Mouse (Mus musculus): ENCODE data around the gene Rgs19.

The Rgs19 gene

GRCm38 (mm10) chr2:181693339-181694280, at the start of gene Rgs19:
Gene Rgs19, minus strand, starts transcription at chr2:181693977.
- no peak for DNase-seq (ENCODE audit: extremely low read depth, low read depth, low spot score)

GRCm38 (mm10) chr2:181730051-181730450, 36.3 kb upstream of the Rgs19 start:
- no peak for DNase-seq (ENCODE audit: extremely low read depth, low read depth, low spot score)

- no peak for DNase-seq (ENCODE audit: extremely low read depth, low read depth, low spot score)
Observed at GRCm38 (mm10) chr2:181727659-181728262, 34.0 kb upstream of the Rgs19 start.

- DNase-seq (ENCODE audit: extremely low read depth, low read depth, low spot score) = no peak
Observed at GRCm38 (mm10) chr2:181722213-181722612, 28.4 kb upstream of the Rgs19 start.

- DNase-seq (ENCODE audit: extremely low read depth, low read depth, low spot score) = no peak
Observed at GRCm38 (mm10) chr2:181721200-181721599, 27.4 kb upstream of the Rgs19 start.

- no peak for DNase-seq (ENCODE audit: extremely low read depth, low read depth, low spot score)
Observed at GRCm38 (mm10) chr2:181720061-181720460, 26.3 kb upstream of the Rgs19 start.

DNA sequence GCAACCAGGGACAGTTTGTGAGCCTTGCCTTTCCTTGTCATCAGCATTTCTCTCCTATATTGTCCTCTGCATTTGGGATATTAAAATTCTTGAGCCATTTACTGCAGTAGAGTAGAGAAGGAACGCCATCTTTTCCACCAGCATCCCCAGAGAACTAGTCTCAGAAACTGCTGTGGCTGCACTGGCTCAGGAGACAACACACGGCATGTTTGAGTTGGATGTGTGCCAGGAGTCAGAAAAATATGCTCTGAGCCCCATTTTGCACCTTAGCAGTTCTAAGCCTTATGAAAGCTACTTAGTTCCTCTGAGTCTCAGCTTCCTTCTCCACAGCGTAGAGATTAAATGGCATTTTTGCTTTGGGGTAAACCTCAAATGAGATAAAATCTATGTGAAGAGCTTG, 23.2 kb upstream of the Rgs19 start:
- DNase-seq (ENCODE audit: extremely low read depth, low read depth, low spot score) = no peak

GRCm38 (mm10) chr2:181715382-181715781, 21.6 kb upstream of the Rgs19 start:
- no peak for DNase-seq (ENCODE audit: extremely low read depth, low read depth, low spot score)

DNA sequence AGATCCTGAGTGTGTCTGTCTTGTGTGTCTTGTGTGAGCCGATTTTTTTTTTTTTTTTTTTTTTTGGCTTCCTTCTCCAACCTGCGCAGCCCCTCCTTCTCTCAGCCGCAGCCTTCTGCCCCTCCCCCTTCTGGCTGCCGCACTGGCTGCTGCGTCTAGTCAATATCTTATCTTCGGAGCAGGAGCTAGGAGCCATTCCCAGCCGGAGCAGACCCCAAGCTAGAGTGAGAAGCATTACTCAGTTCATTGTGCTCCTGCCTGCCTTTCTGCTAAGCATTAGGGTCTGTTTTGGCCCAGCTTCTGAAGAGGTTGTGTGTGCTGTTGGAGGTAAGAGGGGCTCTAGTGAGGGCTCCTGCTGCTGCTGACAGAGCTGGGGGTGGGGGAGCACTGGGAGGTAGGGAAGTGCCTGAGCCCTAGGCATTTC, 21.1 kb upstream of the Rgs19 start, which contains the start of gene Oprl1:
Gene Oprl1, plus strand, starts transcription at position 114 of the 424 bp plus-strand sequence.
- no peak for DNase-seq (ENCODE audit: extremely low read depth, low read depth, low spot score)

- no peak for DNase-seq (ENCODE audit: extremely low read depth, low read depth, low spot score)
Observed at GRCm38 (mm10) chr2:181713749-181714148, 20.0 kb upstream of the Rgs19 start.

- no peak for DNase-seq (ENCODE audit: extremely low read depth, low read depth, low spot score)
Observed at GRCm38 (mm10) chr2:181706668-181707067, 12.9 kb upstream of the Rgs19 start.

- DNase-seq (ENCODE audit: extremely low read depth, low read depth, low spot score) = no peak
Observed at GRCm38 (mm10) chr2:181698241-181698640, 4.5 kb upstream of the Rgs19 start, which contains the start of gene Lkaaear1. Gene Lkaaear1, minus strand, starts transcription at chr2:181698442.

- no peak for DNase-seq (ENCODE audit: extremely low read depth, low read depth, low spot score)
Observed at GRCm38 (mm10) chr2:181696801-181697420, 3.1 kb upstream of the Rgs19 start.

- DNase-seq (ENCODE audit: extremely low read depth, low read depth, low spot score) = no peak
Observed at GRCm38 (mm10) chr2:181695776-181696175, 2.0 kb upstream of the Rgs19 start.

DNA sequence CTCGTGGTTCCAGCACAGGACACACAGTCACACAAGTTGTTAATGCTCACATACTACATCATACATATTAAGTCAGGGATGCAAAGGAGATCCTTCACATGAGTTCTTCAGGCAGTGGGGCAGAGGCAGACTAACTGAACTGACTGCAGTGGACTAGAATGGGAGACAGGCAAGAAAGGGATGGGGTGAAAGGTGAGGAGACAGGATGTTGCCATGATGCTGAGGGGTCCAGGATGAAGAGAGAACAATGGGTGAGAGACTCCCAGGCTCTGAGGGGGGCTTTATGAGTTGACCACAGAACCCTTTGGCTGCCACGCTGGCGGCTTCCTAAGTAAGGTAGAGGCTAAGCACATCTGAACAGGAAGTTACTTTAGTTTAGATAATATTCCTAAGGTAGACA, 804 bp upstream of the Rgs19 start:
- no peak for DNase-seq (ENCODE audit: extremely low read depth, low read depth, low spot score)

DNA sequence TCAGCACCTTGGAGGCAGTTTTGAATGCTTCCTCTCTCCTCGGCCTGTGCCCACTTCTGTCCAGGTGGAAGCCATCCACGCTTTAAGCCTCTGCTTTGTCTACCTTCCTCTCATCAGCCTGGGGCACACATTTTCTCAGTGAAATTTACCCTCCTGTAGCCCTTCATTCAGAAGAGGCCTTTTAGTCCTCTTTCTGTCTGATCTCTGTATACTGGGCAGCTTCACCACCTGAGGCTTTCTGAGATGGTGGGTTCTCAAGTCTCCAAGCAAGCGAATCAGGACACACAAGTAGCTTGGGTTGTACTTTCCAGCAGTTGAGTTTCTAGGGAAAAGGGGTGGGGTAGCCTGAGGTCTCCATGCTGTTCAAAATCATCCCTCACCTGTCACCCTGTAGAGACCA, 1.5 kb downstream of the Rgs19 start:
- no peak for DNase-seq (ENCODE audit: extremely low read depth, low read depth, low spot score)

- DNase-seq (ENCODE audit: extremely low read depth, low read depth, low spot score) = no peak
Observed at GRCm38 (mm10) chr2:181691571-181691970, 2.2 kb downstream of the Rgs19 start.

DNA sequence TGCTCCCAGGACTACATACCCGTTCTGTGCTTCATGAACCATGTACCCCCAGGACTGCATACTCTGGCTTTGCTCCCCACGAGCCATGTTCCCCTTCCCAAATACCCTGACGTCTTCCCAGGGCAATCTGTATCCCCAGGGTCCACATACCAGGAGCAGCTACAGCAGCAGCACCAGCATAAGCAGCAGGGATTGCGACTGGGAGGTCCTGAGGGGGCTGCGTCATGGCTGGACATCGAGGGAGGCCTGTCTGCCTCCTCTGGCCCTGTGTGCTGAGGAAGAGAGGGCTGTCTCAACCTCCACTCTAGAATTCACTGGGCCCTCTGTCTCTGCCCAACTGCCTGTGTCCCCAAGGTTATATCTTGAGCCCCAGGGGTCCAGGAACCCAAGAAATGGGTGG, 2.7 kb downstream of the Rgs19 start:
- no peak for DNase-seq (ENCODE audit: extremely low read depth, low read depth, low spot score)

DNA sequence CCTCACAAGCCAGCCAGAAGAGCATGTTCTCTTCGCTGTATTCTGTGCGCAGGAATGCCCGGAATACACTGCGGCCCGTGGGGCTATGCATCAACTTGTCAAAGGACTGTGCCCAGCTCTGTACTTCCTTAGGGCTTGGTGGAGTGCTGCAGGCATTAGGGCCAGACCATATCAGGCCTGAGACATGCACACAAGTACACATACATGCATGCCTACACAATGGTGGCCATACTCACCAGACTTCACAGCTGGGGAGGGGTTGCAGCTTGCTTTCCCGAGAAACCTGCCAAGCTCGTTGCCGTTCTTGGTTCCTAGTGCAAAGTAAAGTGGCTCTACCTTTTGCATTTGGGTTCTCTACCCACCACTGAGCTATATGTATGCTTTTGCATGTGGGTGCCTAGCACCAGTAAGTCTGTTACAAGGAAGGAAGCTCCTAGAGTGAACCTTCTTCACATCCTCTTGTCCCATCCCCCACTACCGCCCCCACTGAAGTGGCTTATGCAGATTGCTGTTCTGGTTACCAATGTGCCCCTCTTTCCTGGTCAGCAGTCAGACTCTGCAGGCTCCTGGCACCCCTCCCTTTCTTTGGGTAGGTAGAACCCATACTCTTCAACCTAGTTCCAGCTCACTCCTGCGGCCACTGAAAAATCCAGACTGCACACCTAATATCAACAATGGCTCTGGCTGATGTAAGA, 4.2 kb downstream of the Rgs19 start:
- no peak for DNase-seq (ENCODE audit: extremely low read depth, low read depth, low spot score)

- DNase-seq (ENCODE audit: extremely low read depth, low read depth, low spot score) = no peak
Observed at GRCm38 (mm10) chr2:181687586-181687985, 6.2 kb downstream of the Rgs19 start.

- DNase-seq (ENCODE audit: extremely low read depth, low read depth, low spot score) = no peak
Observed at GRCm38 (mm10) chr2:181685686-181686085, 8.1 kb downstream of the Rgs19 start.

Data from fat pad, adult 2 months (tissue).